Comparison of ENCODE assay signal across 8 mouse cellular contexts in the genomic region with DNA sequence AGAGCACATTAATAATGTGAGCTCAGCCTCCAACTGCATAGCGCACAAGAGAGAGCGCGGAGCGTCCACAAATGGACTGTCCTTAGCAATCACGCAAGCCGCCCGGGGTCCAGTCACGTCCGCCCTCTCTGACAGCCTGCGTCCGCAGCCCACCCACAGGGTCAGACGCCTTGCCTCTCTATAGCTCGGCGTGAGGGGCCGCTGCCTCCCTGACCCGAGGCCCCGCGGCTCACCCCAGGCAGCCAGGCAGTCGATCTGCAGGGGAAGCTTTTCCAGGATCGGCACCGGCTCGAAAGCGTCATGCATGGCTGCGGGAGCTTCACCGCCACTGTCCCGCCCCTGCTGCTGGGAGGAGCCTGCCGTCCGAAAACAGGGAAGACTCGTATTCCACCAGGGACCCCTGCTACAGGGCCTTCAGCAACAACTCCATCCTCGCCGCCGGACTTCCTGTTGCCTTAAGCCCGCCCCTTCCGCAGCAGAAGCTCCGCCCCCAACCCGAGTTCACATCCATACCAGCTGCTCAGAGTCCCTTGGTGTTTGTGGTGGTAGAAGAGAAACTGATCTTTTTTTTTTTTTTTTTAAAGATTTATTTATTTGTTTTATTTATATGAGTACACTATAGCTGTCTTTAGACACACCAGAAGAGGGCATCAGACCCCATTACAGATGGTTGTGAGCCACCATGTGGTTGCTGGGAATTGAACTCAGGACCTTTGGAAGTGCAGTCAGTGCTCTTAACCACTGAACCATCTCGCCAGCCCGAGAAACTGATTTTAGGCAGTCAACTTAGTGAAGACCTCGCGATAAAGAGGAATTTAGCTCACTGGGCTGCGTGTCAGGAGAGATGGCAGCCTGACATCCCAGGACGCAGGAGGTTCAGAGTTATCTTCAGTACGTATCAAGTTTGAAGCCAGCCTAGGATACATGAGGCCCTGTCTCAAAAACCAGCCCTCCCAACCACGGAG. TPM values are rescaled to one million over a fixed set of nuclear protein-coding genes. Genes with fewer than 3 reads are reported as not detected.
A peak's percentile ranks its signal among the peaks of the same experiment; 100 is the strongest.
DNase-seq lines count a peak whose midpoint lies in the region; ATAC-seq and TF ChIP-seq lines count a peak whose summit lies in the region.

A gene (minus strand): TSS at position 456 of the 965 bp plus-strand sequence.

- WGBS in kidney, embryonic 14.5 days: 11% methylated on average over 44 of the region's 44 CpGs
- 12% methylated on average over 44 of the region's 44 CpGs for WGBS in limb, embryonic 15.5 days

- DNase-seq in A20 (ENCODE audit: low read depth, low spot score): peak; percentile 91
- peak; percentile 89 to 90 for DNase-seq in heart, adult 9 months (ENCODE audit: low spot score in 2 of 2)
- peak; percentile 71 to 80 for DNase-seq in monocyte, adult 2 months (ENCODE audit: low read depth in 1 of 2, low spot score in 2 of 2)
- DNase-seq in spleen, postnatal 36 days (ENCODE audit: low spot score in 2 of 2): peak; percentile 82 to 88

- peaks cover 26% of the 10 kb centered on the region for H3K4me1 ChIP-seq in bone marrow macrophage, adult 2 months (ENCODE audit: control insufficient read depth, insufficient read depth, low read length)
- 0 out of 2 replicates have a peak, but pooled peaks cover 4% of the 10 kb centered on the region for H3K4me1 ChIP-seq in embryonic fibroblast, embryonic 13.5 days (ENCODE audit: control insufficient read depth, insufficient read depth, low read length)
- no peaks in the 10 kb centered on the region for H3K4me1 ChIP-seq in kidney, embryonic 14.5 days (ENCODE audit: control insufficient read depth, insufficient read depth, low read length)
- H3K4me1 ChIP-seq in limb, embryonic 15.5 days: peaks cover 7% of the 10 kb centered on the region

- H3K36me3 ChIP-seq in kidney, embryonic 14.5 days (ENCODE audit: control insufficient read depth, insufficient read depth, low read length): peaks cover 36% of the 10 kb centered on the region
- peaks cover 46% of the 10 kb centered on the region for H3K36me3 ChIP-seq in limb, embryonic 15.5 days

- TF ChIP-seq POLR2A in bone marrow macrophage, adult 2 months (IDR thresholded peaks at IDR 0.05; ENCODE audit: borderline replicate concordance, low read depth, low read length): no peak
- peak; percentile 77 for TF ChIP-seq POLR2A in embryonic fibroblast, embryonic 13.5 days (IDR thresholded peaks at IDR 0.05; ENCODE audit: low read depth, low read length)

- peak within 1 kb of the TSS; percentile 75 for H3K9ac ChIP-seq in kidney, embryonic 14.5 days (ENCODE audit: low read depth, low read length)
- peak within 1 kb of the TSS; percentile 85 for H3K9ac ChIP-seq in limb, embryonic 15.5 days

- no peaks in the 10 kb centered on the region for H3K27me3 ChIP-seq in kidney, embryonic 14.5 days (ENCODE audit: control insufficient read depth, insufficient read depth, low read length)
- no peaks in the 10 kb centered on the region for H3K27me3 ChIP-seq in limb, embryonic 15.5 days

- ATAC-seq in kidney, embryonic 14.5 days (ENCODE audit: low FRiP score, low TSS enrichment): peak; percentile 98
- peak; percentile 91 for ATAC-seq in limb, embryonic 15.5 days (ENCODE audit: insufficient number of reproducible peaks, low FRiP score, low TSS enrichment, low read depth)

- no peak for TF ChIP-seq CTCF in bone marrow macrophage, adult 2 months (IDR thresholded peaks at IDR 0.05; ENCODE audit: low read depth, low read length)
- no peak for TF ChIP-seq CTCF in embryonic fibroblast, embryonic 13.5 days (IDR thresholded peaks at IDR 0.05; ENCODE audit: borderline replicate concordance, insufficient read depth, low read length)

- H3K9me3 ChIP-seq in kidney, embryonic 14.5 days (ENCODE audit: control insufficient read depth, low read length): no peaks in the 10 kb centered on the region
- H3K9me3 ChIP-seq in limb, embryonic 15.5 days: no peaks in the 10 kb centered on the region

- H3K4me2 ChIP-seq in kidney, embryonic 14.5 days (replicated peaks; ENCODE audit: low read depth, low read length): peak within 1 kb of the TSS; percentile 52
- peak within 1 kb of the TSS; percentile 65 for H3K4me2 ChIP-seq in limb, embryonic 15.5 days

- peak within 1 kb of the TSS; percentile 97 for H3K4me3 ChIP-seq in bone marrow macrophage, adult 2 months (ENCODE audit: insufficient read depth, low read length)
- H3K4me3 ChIP-seq in embryonic fibroblast, embryonic 13.5 days (ENCODE audit: insufficient read depth, low read length): peak within 1 kb of the TSS; percentile 96
- peak within 1 kb of the TSS; percentile 88 for H3K4me3 ChIP-seq in kidney, embryonic 14.5 days (ENCODE audit: low read length)
- H3K4me3 ChIP-seq in limb, embryonic 15.5 days: peak within 1 kb of the TSS; percentile 93

- peak within 1 kb of the TSS; percentile 52 for H3K27ac ChIP-seq in bone marrow macrophage, adult 2 months (ENCODE audit: insufficient read depth, low read depth, low read length)
- H3K27ac ChIP-seq in embryonic fibroblast, embryonic 13.5 days (ENCODE audit: insufficient read depth, low read length): no peak within 1 kb of the TSS
- H3K27ac ChIP-seq in kidney, embryonic 14.5 days (ENCODE audit: low read depth, low read length): peak within 1 kb of the TSS; percentile 79
- H3K27ac ChIP-seq in limb, embryonic 15.5 days: peak within 1 kb of the TSS; percentile 76

RNA-seq across cellular contexts. Expression of the gene that starts here (rescaled TPM):
- polyA plus RNA-seq in bone marrow macrophage, adult 2 months (2012; ENCODE audit: insufficient read depth, insufficient read length, missing spikeins): 61.7 and 72.9 TPM in 2 replicates
- polyA plus RNA-seq in embryonic fibroblast, embryonic 13.5 days (2011; ENCODE audit: insufficient read length, low read depth, missing spikeins): 24.9 and 27.7 TPM in 2 replicates
- polyA plus RNA-seq in kidney, embryonic 14.5 days (2014; fragmentation: Nextera tagmentation; extraction: Ambion mirVana): 11.7 and 22.4 TPM in 2 replicates
- polyA plus RNA-seq in limb, embryonic 15.5 days (2015; fragmentation: Nextera tagmentation; extraction: Ambion mirVana): 22.5 and 25.0 TPM in 2 replicates
